Mouse (Mus musculus): ENCODE results near the gene Cdc14a. TPM values are rescaled to one million over a fixed set of nuclear protein-coding genes. Genes with fewer than 3 reads are reported as not detected.

The Cdc14a gene
- total and polyA plus RNA-seq, 3 experiments: 9.3 to 29.9 (median 18.9) TPM

DNA sequence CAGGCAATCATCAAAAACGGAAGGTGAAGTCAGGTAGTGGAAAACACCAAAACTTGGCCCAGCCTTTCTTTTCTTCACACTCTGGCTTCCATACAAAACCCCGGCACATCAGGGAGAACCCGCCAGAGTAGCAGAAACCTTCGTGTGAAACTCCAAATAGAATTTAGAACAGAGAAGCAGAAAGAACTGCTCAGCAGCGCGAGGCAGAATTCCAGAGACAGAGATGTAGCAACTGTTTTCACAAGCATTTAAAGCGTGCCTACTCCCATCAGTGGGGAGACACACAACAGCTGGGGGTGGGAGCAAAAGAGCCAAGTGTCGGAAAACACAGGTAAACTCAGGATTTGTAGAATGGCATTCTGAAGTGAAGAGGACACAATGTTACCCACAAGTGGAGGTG, 125.8 kb downstream of the Cdc14a start:
- no peak for ATAC-seq (ENCODE audit: extremely low read depth, insufficient number of reproducible peaks, low FRiP score, poor library complexity, severe bottlenecking)

DNA sequence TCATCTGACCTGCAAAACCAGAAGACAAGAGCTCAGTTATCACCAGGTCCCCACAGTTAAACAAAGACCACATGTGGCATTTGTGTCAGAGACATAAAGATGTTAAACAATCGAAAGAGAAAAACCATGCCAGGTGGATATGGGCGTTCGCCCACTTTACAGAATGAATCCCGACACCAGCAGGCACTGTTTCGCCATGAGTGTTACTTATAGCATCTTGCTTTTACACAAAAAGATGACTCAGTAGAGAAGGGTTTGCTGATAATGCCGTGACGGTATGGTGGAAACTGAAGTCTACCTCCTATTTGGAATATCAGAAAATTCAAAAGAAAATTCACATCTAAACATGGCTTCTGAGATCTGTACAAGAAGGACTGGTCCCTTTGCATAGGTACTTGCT, 126.7 kb downstream of the Cdc14a start:
- H3K27me3 ChIP-seq (ENCODE audit: insufficient read depth, low read length): no peaks in the 10 kb centered on the region
- peaks cover 52% of the 10 kb centered on the region for H3K36me3 ChIP-seq (replicated peaks)
- H3K4me1 ChIP-seq (ENCODE audit: insufficient read depth, low read depth, low read length): no peaks in the 10 kb centered on the region
- no peaks in the 10 kb centered on the region for H3K9me3 ChIP-seq (replicated peaks)
- DNase-seq (ENCODE audit: low spot score) (no peak), ATAC-seq (ENCODE audit: extremely low read depth, insufficient number of reproducible peaks, low FRiP score, poor library complexity, severe bottlenecking) (no peak)
- H3K4me3 ChIP-seq (ENCODE audit: low read depth, low read length): no peak overlapping the region
- TF ChIP-seq GATA2 (IDR thresholded peaks at IDR 0.05; ENCODE audit: borderline replicate concordance, low read depth, low read length): no peak
- no peak for TF ChIP-seq CTCF (IDR thresholded peaks at IDR 0.05; ENCODE audit: low read depth, low read length)
- no peak for TF ChIP-seq POLR2AphosphoS5 (IDR thresholded peaks at IDR 0.05; ENCODE audit: insufficient replicate concordance, low read depth, low read length)
- no peak for TF ChIP-seq TAL1 (conservative IDR thresholded peaks at IDR 0.05; ENCODE audit: low read depth, low read length)
- no peak for TF ChIP-seq GATA1 (IDR thresholded peaks at IDR 0.05; ENCODE audit: borderline replicate concordance, low read length)

More for the DNA sequence above, 125.8 kb downstream of the Cdc14a start:
- Histone ChIP-seq H3K4me1 (ENCODE audit: insufficient read depth, low read depth, low read length) (no peaks in the 10 kb centered on the region), H3K36me3 (replicated peaks) (peaks cover 50% of the 10 kb centered on the region), H3K9me3 (replicated peaks) (no peaks in the 10 kb centered on the region), H3K27me3 (ENCODE audit: insufficient read depth, low read length) (no peaks in the 10 kb centered on the region), H3K4me3 (ENCODE audit: low read depth, low read length) (no peak overlapping the region)
- DNase-seq (ENCODE audit: low spot score): no peak
- TF ChIP-seq CTCF (IDR thresholded peaks at IDR 0.05; ENCODE audit: low read depth, low read length): no peak
- no peak for TF ChIP-seq GATA2 (IDR thresholded peaks at IDR 0.05; ENCODE audit: borderline replicate concordance, low read depth, low read length)
- no peak for TF ChIP-seq GATA1 (IDR thresholded peaks at IDR 0.05; ENCODE audit: borderline replicate concordance, low read length)
- TF ChIP-seq TAL1 (conservative IDR thresholded peaks at IDR 0.05; ENCODE audit: low read depth, low read length): no peak
- no peak for TF ChIP-seq POLR2AphosphoS5 (IDR thresholded peaks at IDR 0.05; ENCODE audit: insufficient replicate concordance, low read depth, low read length)

DNA sequence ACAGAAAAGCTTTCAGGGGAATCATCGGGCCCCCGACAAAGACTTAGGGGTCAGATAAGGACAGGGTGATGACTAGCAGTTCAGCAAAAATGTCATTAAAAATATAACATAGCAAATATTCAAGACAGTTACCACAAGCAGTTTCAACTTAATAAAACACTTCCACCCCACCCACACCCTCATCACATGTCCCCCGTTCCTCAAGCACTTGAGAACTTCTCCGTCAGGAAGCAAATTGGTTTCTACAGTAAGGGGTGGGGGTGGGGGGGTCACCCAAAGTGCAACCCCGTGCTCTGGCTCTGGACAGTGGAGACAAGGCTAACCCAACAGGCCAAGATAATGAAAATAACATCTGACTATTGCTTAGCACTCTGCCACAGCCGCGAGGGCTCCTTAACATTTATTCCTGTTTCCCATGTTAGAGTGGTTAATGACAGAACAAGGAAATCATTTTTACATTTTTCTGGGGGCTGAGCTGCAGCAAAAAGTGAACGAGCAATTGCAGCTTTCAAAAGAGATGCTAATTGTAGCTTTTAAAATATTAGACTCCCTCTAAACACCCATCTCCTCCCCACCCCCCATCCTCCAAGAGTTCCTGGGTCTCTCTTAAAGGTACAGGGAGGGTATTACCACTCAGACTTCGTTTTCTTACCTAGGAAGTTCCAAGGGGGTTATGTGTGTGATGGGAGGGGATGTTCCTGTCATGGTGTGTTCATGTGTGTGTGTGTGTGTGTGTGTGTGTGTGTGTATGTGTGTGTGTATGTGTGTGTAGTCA, 133.6 kb downstream of the Cdc14a start:
- no peak for ATAC-seq (ENCODE audit: extremely low read depth, insufficient number of reproducible peaks, low FRiP score, poor library complexity, severe bottlenecking)
- TF ChIP-seq GATA2 (IDR thresholded peaks at IDR 0.05; ENCODE audit: borderline replicate concordance, low read depth, low read length): no peak
- no peak for TF ChIP-seq TAL1 (conservative IDR thresholded peaks at IDR 0.05; ENCODE audit: low read depth, low read length)
- no peak for TF ChIP-seq POLR2AphosphoS5 (IDR thresholded peaks at IDR 0.05; ENCODE audit: insufficient replicate concordance, low read depth, low read length)
- TF ChIP-seq CTCF (IDR thresholded peaks at IDR 0.05; ENCODE audit: low read depth, low read length): no peak
- no peak for TF ChIP-seq GATA1 (IDR thresholded peaks at IDR 0.05; ENCODE audit: borderline replicate concordance, low read length)
- Histone ChIP-seq H3K9me3 (replicated peaks) (no peaks in the 10 kb centered on the region), H3K4me3 (ENCODE audit: low read depth, low read length) (no peak overlapping the region), H3K4me1 (ENCODE audit: insufficient read depth, low read depth, low read length) (no peaks in the 10 kb centered on the region), H3K27me3 (ENCODE audit: insufficient read depth, low read length) (no peaks in the 10 kb centered on the region), H3K36me3 (replicated peaks) (peaks cover 54% of the 10 kb centered on the region)
- no peak for DNase-seq (ENCODE audit: low spot score)

DNA sequence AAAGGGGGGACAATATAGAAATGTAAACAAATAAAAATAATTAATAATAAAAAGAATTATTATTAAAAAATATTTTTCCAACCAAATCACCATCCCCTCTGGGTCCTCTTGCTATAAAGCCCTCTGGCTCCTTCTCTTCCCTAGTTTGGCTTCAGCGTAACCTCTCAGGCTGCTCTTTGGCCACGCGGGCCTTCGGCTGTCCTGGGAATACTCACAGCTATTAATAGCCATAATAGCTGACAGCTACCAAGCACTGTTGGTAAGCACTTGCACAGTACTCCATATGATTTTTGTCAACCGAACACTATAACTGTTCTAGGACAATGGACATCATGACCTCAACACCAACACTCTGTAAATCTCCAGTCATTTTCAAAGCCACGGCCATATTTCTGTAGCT, 135.0 kb downstream of the Cdc14a start:
- ATAC-seq (ENCODE audit: extremely low read depth, insufficient number of reproducible peaks, low FRiP score, poor library complexity, severe bottlenecking) (no peak), DNase-seq (ENCODE audit: low spot score) (no peak)
- Histone ChIP-seq H3K4me3 (ENCODE audit: low read depth, low read length) (no peak overlapping the region), H3K27me3 (ENCODE audit: insufficient read depth, low read length) (no peaks in the 10 kb centered on the region), H3K9me3 (replicated peaks) (no peaks in the 10 kb centered on the region), H3K36me3 (replicated peaks) (peaks cover 47% of the 10 kb centered on the region), H3K4me1 (ENCODE audit: insufficient read depth, low read depth, low read length) (no peaks in the 10 kb centered on the region)
- no peak for TF ChIP-seq GATA2 (IDR thresholded peaks at IDR 0.05; ENCODE audit: borderline replicate concordance, low read depth, low read length)
- no peak for TF ChIP-seq GATA1 (IDR thresholded peaks at IDR 0.05; ENCODE audit: borderline replicate concordance, low read length)
- TF ChIP-seq CTCF (IDR thresholded peaks at IDR 0.05; ENCODE audit: low read depth, low read length): no peak
- TF ChIP-seq TAL1 (conservative IDR thresholded peaks at IDR 0.05; ENCODE audit: low read depth, low read length): no peak
- no peak for TF ChIP-seq POLR2AphosphoS5 (IDR thresholded peaks at IDR 0.05; ENCODE audit: insufficient replicate concordance, low read depth, low read length)

DNA sequence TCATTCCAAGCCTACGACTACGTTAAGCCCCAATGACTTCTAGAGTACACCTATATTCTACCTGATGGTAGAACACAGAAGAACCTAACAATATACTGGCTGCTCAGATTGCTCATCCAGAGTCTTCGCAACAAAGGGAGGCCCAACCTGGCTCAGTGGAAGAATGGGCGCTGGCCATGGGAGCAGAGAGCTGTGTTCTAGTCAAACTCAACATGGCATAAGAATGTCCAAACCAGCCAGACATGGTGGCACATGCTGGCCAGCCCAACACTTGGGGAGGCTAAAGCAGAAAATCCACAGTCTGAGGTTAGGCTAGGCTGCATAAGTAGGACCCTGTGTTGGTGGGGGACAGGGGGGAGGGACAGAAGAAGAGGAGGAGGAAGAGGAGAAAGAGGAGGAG, 139.1 kb downstream of the Cdc14a start:
- H3K36me3 ChIP-seq (replicated peaks): peaks cover 33% of the 10 kb centered on the region
- no peak overlapping the region for H3K4me3 ChIP-seq (ENCODE audit: low read depth, low read length)
- no peak for TF ChIP-seq POLR2AphosphoS5 (IDR thresholded peaks at IDR 0.05; ENCODE audit: insufficient replicate concordance, low read depth, low read length)
- TF ChIP-seq GATA2 (IDR thresholded peaks at IDR 0.05; ENCODE audit: borderline replicate concordance, low read depth, low read length): no peak
- TF ChIP-seq GATA1 (IDR thresholded peaks at IDR 0.05; ENCODE audit: borderline replicate concordance, low read length): no peak
- no peak for DNase-seq (ENCODE audit: low spot score)
- H3K9me3 ChIP-seq (replicated peaks): no peaks in the 10 kb centered on the region
- no peaks in the 10 kb centered on the region for H3K27me3 ChIP-seq (ENCODE audit: insufficient read depth, low read length)
- ATAC-seq (ENCODE audit: extremely low read depth, insufficient number of reproducible peaks, low FRiP score, poor library complexity, severe bottlenecking): no peak
- no peaks in the 10 kb centered on the region for H3K4me1 ChIP-seq (ENCODE audit: insufficient read depth, low read depth, low read length)

DNA sequence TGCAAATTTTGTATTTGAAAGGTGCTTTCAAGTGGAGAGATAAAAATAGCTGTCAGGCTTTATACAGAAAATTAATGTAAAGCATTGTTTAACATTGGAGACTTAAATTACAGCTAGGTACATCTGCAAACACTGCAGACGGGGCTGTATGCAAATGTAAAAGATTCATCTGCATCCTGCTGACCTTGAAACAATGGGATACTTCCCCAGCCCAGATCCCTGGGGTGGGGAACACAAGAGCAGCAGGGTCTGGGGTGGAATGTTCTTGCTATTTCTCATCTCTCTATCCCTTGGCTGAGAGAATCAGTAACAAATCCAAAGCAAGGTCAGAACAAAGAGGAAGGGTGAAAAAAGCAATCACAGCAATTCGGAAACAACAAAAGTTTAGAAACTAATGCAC, 139.8 kb downstream of the Cdc14a start:
- no peak for ATAC-seq (ENCODE audit: extremely low read depth, insufficient number of reproducible peaks, low FRiP score, poor library complexity, severe bottlenecking)
- no peak overlapping the region for H3K4me3 ChIP-seq (ENCODE audit: low read depth, low read length)

More for the DNA sequence above, 139.8 kb downstream of the Cdc14a start:
- no peak for TF ChIP-seq GATA2 (IDR thresholded peaks at IDR 0.05; ENCODE audit: borderline replicate concordance, low read depth, low read length)
- no peak for TF ChIP-seq CTCF (IDR thresholded peaks at IDR 0.05; ENCODE audit: low read depth, low read length)
- TF ChIP-seq TAL1 (conservative IDR thresholded peaks at IDR 0.05; ENCODE audit: low read depth, low read length): no peak
- no peak for TF ChIP-seq POLR2AphosphoS5 (IDR thresholded peaks at IDR 0.05; ENCODE audit: insufficient replicate concordance, low read depth, low read length)
- no peak for TF ChIP-seq GATA1 (IDR thresholded peaks at IDR 0.05; ENCODE audit: borderline replicate concordance, low read length)
- DNase-seq (ENCODE audit: low spot score): no peak
- Histone ChIP-seq H3K9me3 (replicated peaks) (no peaks in the 10 kb centered on the region), H3K27me3 (ENCODE audit: insufficient read depth, low read length) (no peaks in the 10 kb centered on the region), H3K4me1 (ENCODE audit: insufficient read depth, low read depth, low read length) (no peaks in the 10 kb centered on the region), H3K36me3 (replicated peaks) (peaks cover 32% of the 10 kb centered on the region)

Data from G1E (cell line).